25 mouse cellular contexts compared by ENCODE assay signal in genomic region chr5:89128210-89128609, GRCm38 (mm10).
"Had no signal": no experiment of that assay in that cellular context is flagged by ENCODE, and none has a peak within 500 bp of the region (broad histone marks: within the 10 kb centered on the region; RNA-seq: fewer than 3 reads in every experiment).

No protein-coding gene starts in this region.

- H3K9me3 ChIP-seq: heart, embryonic 10.5 days; heart, embryonic 12.5 days; hindbrain, embryonic 10.5 days; hindbrain, embryonic 12.5 days; intestine, embryonic 15.5 days; limb, embryonic 10.5 days; limb, embryonic 12.5 days had no signal

- H3K4me1 ChIP-seq: heart, embryonic 10.5 days; heart, embryonic 12.5 days; hindbrain, embryonic 10.5 days; hindbrain, embryonic 12.5 days; intestine, embryonic 15.5 days; limb, embryonic 10.5 days; limb, embryonic 12.5 days had no signal

- H3K36me3 ChIP-seq: heart, embryonic 10.5 days; heart, embryonic 12.5 days; hindbrain, embryonic 10.5 days; hindbrain, embryonic 12.5 days; intestine, embryonic 15.5 days; limb, embryonic 10.5 days; limb, embryonic 12.5 days had no signal

- DNase-seq: gastrocnemius, adult 2 months; gastrocnemius, postnatal 10 days; gastrocnemius, postnatal 25 days; heart, adult 18-20 months; heart, postnatal 10 days; heart, postnatal 4 days; kidney, adult 18-20 months; kidney, adult 8-10 months; kidney, postnatal 10 days; kidney, postnatal 25 days; kidney, postnatal 4 days; liver had no signal

- H3K4me2 ChIP-seq: heart, embryonic 12.5 days; hindbrain, embryonic 12.5 days; hindbrain, embryonic 14.5 days; intestine, embryonic 15.5 days; limb, embryonic 12.5 days had no signal

- H3K27me3 ChIP-seq: heart, embryonic 12.5 days; hindbrain, embryonic 12.5 days; intestine, embryonic 15.5 days; limb, embryonic 12.5 days had no signal

- H3K9ac ChIP-seq: heart, embryonic 12.5 days; hindbrain, embryonic 12.5 days; hindbrain, embryonic 14.5 days; intestine, embryonic 15.5 days; limb, embryonic 12.5 days had no signal

- ATAC-seq: hindbrain, embryonic 16.5 days; inflammation-experienced regulatory T-cells, adult 6 months; intestine, embryonic 15.5 days; intestine, postnatal 0 days had no signal

- H3K27ac ChIP-seq: gastrocnemius, adult 2 months; heart, embryonic 10.5 days; hindbrain, embryonic 10.5 days; hindbrain, embryonic 12.5 days; hindbrain, embryonic 14.5 days; intestine, embryonic 15.5 days; layer of hippocampus, adult 2 months; left cerebral cortex, adult 2 months; limb, embryonic 10.5 days; limb, embryonic 12.5 days had no signal

- H3K4me3 ChIP-seq: gastrocnemius, adult 2 months; heart, embryonic 10.5 days; heart, embryonic 12.5 days; hindbrain, embryonic 10.5 days; hindbrain, embryonic 12.5 days; intestine, embryonic 15.5 days; layer of hippocampus, adult 2 months; left cerebral cortex, adult 2 months; limb, embryonic 10.5 days; limb, embryonic 12.5 days had no signal
